Mouse (Mus musculus): ENCODE results near the gene Dnajc1. TPM values are rescaled to one million over a fixed set of nuclear protein-coding genes. Genes with fewer than 3 reads are reported as not detected.

The Dnajc1 gene
- polyA plus RNA-seq, 1 experiment from 2014 or later: 22.6 TPM

GRCm38 (mm10) chr2:18364402-18364801 is 28.2 kb downstream of the Dnajc1 start:
- H3K4me2 ChIP-seq: no peak overlapping the region
- WGBS: 90% methylated on average over 1 of the region's 1 CpGs
- ATAC-seq (ENCODE audit: low FRiP score): no peak

GRCm38 (mm10) chr2:18355293-18355692 is 37.3 kb downstream of the Dnajc1 start:
- Histone ChIP-seq H3K27me3 (replicated peaks) (no peaks in the 10 kb centered on the region), H3K4me2 (no peak overlapping the region)
- no peak for ATAC-seq (ENCODE audit: low FRiP score)

More at GRCm38 (mm10) chr2:18364402-18364801, 28.2 kb downstream of the Dnajc1 start:
- no peaks in the 10 kb centered on the region for H3K27me3 ChIP-seq (replicated peaks)
- H3K9ac ChIP-seq (replicated peaks): no peak overlapping the region
- H3K4me1 ChIP-seq: no peaks in the 10 kb centered on the region
- no peak overlapping the region for H3K27ac ChIP-seq (replicated peaks)
- no peak overlapping the region for H3K4me3 ChIP-seq (replicated peaks)
- peaks cover 3% of the 10 kb centered on the region; the same call in 1 of the 2 replicates for H3K36me3 ChIP-seq
- 0 out of 2 replicates have a peak, but pooled peaks cover 2% of the 10 kb centered on the region for H3K9me3 ChIP-seq (replicated peaks)

GRCm38 (mm10) chr2:18352620-18353019 is 40.0 kb downstream of the Dnajc1 start:
- Histone ChIP-seq H3K9ac (replicated peaks) (no peak overlapping the region), H3K27ac (replicated peaks) (no peak overlapping the region), H3K36me3 (no peaks in the 10 kb centered on the region), H3K4me3 (replicated peaks) (no peak overlapping the region), H3K4me1 (no peaks in the 10 kb centered on the region), H3K4me2 (no peak overlapping the region), H3K27me3 (replicated peaks) (no peaks in the 10 kb centered on the region), H3K9me3 (replicated peaks) (no peaks in the 10 kb centered on the region)
- ATAC-seq (ENCODE audit: low FRiP score): no peak
- WGBS: 93% methylated on average over 2 of the region's 2 CpGs

More at GRCm38 (mm10) chr2:18355293-18355692, 37.3 kb downstream of the Dnajc1 start:
- Histone ChIP-seq H3K4me3 (replicated peaks) (no peak overlapping the region), H3K4me1 (no peaks in the 10 kb centered on the region), H3K9me3 (replicated peaks) (no peaks in the 10 kb centered on the region), H3K36me3 (no peaks in the 10 kb centered on the region), H3K27ac (replicated peaks) (no peak overlapping the region), H3K9ac (replicated peaks) (no peak overlapping the region)

- H3K4me3 ChIP-seq (replicated peaks): no peak overlapping the region
- H3K4me1 ChIP-seq: no peaks in the 10 kb centered on the region
- ATAC-seq (ENCODE audit: low FRiP score): no peak
- WGBS: 50% methylated on average over 2 of the region's 2 CpGs
- H3K27ac ChIP-seq (replicated peaks): no peak overlapping the region
- H3K36me3 ChIP-seq: no peaks in the 10 kb centered on the region
- H3K4me2 ChIP-seq: no peak overlapping the region
- H3K9ac ChIP-seq (replicated peaks): no peak overlapping the region
- H3K9me3 ChIP-seq (replicated peaks): no peaks in the 10 kb centered on the region
- no peaks in the 10 kb centered on the region for H3K27me3 ChIP-seq (replicated peaks)
Measured at GRCm38 (mm10) chr2:18343464-18343863, 49.2 kb downstream of the Dnajc1 start.

- Histone ChIP-seq H3K9ac (replicated peaks) (no peak overlapping the region), H3K4me1 (no peaks in the 10 kb centered on the region), H3K27ac (replicated peaks) (no peak overlapping the region), H3K27me3 (replicated peaks) (no peaks in the 10 kb centered on the region), H3K36me3 (no peaks in the 10 kb centered on the region), H3K4me2 (no peak overlapping the region), H3K4me3 (replicated peaks) (no peak overlapping the region), H3K9me3 (replicated peaks) (0 out of 2 replicates have a peak, but pooled peaks cover 6% of the 10 kb centered on the region)
- WGBS: 92% methylated on average over 2 of the region's 2 CpGs
- no peak for ATAC-seq (ENCODE audit: low FRiP score)
Measured at GRCm38 (mm10) chr2:18318671-18319070, 74.0 kb downstream of the Dnajc1 start.

GRCm38 (mm10) chr2:18317503-18318281 is 74.9 kb downstream of the Dnajc1 start:
- H3K27me3 ChIP-seq (replicated peaks): no peaks in the 10 kb centered on the region
- no peak for ATAC-seq (ENCODE audit: low FRiP score)
- 81% methylated on average over 7 of the region's 7 CpGs for WGBS

GRCm38 (mm10) chr2:18316909-18317308 is 75.7 kb downstream of the Dnajc1 start:
- WGBS: 59% methylated on average over 2 of the region's 2 CpGs

More at GRCm38 (mm10) chr2:18317503-18318281, 74.9 kb downstream of the Dnajc1 start:
- Histone ChIP-seq H3K9ac (replicated peaks) (no peak overlapping the region), H3K4me3 (replicated peaks) (no peak overlapping the region), H3K36me3 (no peaks in the 10 kb centered on the region), H3K27ac (replicated peaks) (no peak overlapping the region), H3K4me2 (no peak overlapping the region), H3K9me3 (replicated peaks) (0 out of 2 replicates have a peak, but pooled peaks cover 6% of the 10 kb centered on the region), H3K4me1 (no peaks in the 10 kb centered on the region)

GRCm38 (mm10) chr2:18310261-18311104 is 82.1 kb downstream of the Dnajc1 start:
- ATAC-seq (ENCODE audit: low FRiP score): no peak
- 62% methylated on average over 4 of the region's 4 CpGs for WGBS
- H3K9me3 ChIP-seq (replicated peaks): no peaks in the 10 kb centered on the region

More at GRCm38 (mm10) chr2:18316909-18317308, 75.7 kb downstream of the Dnajc1 start:
- 0 out of 2 replicates have a peak, but pooled peaks cover 4% of the 10 kb centered on the region for H3K9me3 ChIP-seq (replicated peaks)
- H3K9ac ChIP-seq (replicated peaks): no peak overlapping the region
- H3K4me1 ChIP-seq: no peaks in the 10 kb centered on the region
- H3K4me3 ChIP-seq (replicated peaks): no peak overlapping the region
- H3K27ac ChIP-seq (replicated peaks): no peak overlapping the region
- ATAC-seq (ENCODE audit: low FRiP score): no peak
- H3K36me3 ChIP-seq: no peaks in the 10 kb centered on the region
- no peaks in the 10 kb centered on the region for H3K27me3 ChIP-seq (replicated peaks)
- H3K4me2 ChIP-seq: no peak overlapping the region

GRCm38 (mm10) chr2:18307440-18308305 is 85.0 kb downstream of the Dnajc1 start:
- Histone ChIP-seq H3K27me3 (replicated peaks) (no peaks in the 10 kb centered on the region), H3K27ac (replicated peaks) (no peak overlapping the region), H3K36me3 (no peaks in the 10 kb centered on the region), H3K4me3 (replicated peaks) (no peak overlapping the region), H3K4me2 (no peak overlapping the region), H3K4me1 (no peaks in the 10 kb centered on the region), H3K9me3 (replicated peaks) (no peaks in the 10 kb centered on the region), H3K9ac (replicated peaks) (no peak overlapping the region)
- 83% methylated on average over 7 of the region's 7 CpGs for WGBS
- ATAC-seq (ENCODE audit: low FRiP score): no peak

More at GRCm38 (mm10) chr2:18310261-18311104, 82.1 kb downstream of the Dnajc1 start:
- Histone ChIP-seq H3K4me3 (replicated peaks) (no peak overlapping the region), H3K9ac (replicated peaks) (no peak overlapping the region), H3K27ac (replicated peaks) (no peak overlapping the region), H3K4me2 (no peak overlapping the region), H3K27me3 (replicated peaks) (no peaks in the 10 kb centered on the region), H3K36me3 (no peaks in the 10 kb centered on the region), H3K4me1 (no peaks in the 10 kb centered on the region)

GRCm38 (mm10) chr2:18300949-18301348 is 91.7 kb downstream of the Dnajc1 start:
- WGBS: 86% methylated on average over 3 of the region's 3 CpGs
- Histone ChIP-seq H3K9me3 (replicated peaks) (no peaks in the 10 kb centered on the region), H3K27ac (replicated peaks) (no peak overlapping the region), H3K4me2 (no peak overlapping the region), H3K27me3 (replicated peaks) (no peaks in the 10 kb centered on the region), H3K4me1 (no peaks in the 10 kb centered on the region), H3K36me3 (0 out of 2 replicates have a peak, but pooled peaks cover 3% of the 10 kb centered on the region), H3K4me3 (replicated peaks) (no peak overlapping the region), H3K9ac (replicated peaks) (no peak overlapping the region)
- no peak for ATAC-seq (ENCODE audit: low FRiP score)

GRCm38 (mm10) chr2:18285175-18285574 is 107.5 kb downstream of the Dnajc1 start:
- WGBS: 95% methylated on average over 6 of the region's 6 CpGs
- no peaks in the 10 kb centered on the region; the same call in 1 of the 2 replicates for H3K9me3 ChIP-seq (replicated peaks)
- peaks cover 9% of the 10 kb centered on the region for H3K36me3 ChIP-seq
- H3K9ac ChIP-seq (replicated peaks): no peak overlapping the region
- H3K27me3 ChIP-seq (replicated peaks): no peaks in the 10 kb centered on the region
- no peaks in the 10 kb centered on the region for H3K4me1 ChIP-seq
- H3K4me2 ChIP-seq: no peak overlapping the region
- H3K27ac ChIP-seq (replicated peaks): no peak overlapping the region
- ATAC-seq (ENCODE audit: low FRiP score): no peak
- H3K4me3 ChIP-seq (replicated peaks): no peak overlapping the region

Measured in neural tube, embryonic 15.5 days (tissue).